Mouse (Mus musculus) heart, embryonic 10.5 days (tissue): ENCODE results near the gene Stk24. TPM values are rescaled to one million over a fixed set of nuclear protein-coding genes. Genes with fewer than 3 reads are reported as not detected.
A peak's percentile ranks its signal among the peaks of the same experiment; 100 is the strongest.

Experiments
- DNase-seq: peaks from one replicate; pipeline ENCODE4 v3.0.0-alpha.2; 2017; ENCODE audit warnings: low spot score
- H3K27ac ChIP-seq: fragments of 300-500 bp; sonication (generic); 2 replicates; pipeline ENCODE4 v1.5.1; 2016; ENCODE audit warnings: mild to moderate bottlenecking
- H3K27me3 ChIP-seq: fragments of 300-500 bp; sonication (generic); 2 replicates; pipeline ENCODE4 v1.6.1; 2016; ENCODE audit warnings: mild to moderate bottlenecking; ENCODE audit not compliant: poor library complexity, insufficient read depth, severe bottlenecking
- H3K36me3 ChIP-seq: fragments of 300-500 bp; sonication (generic); 2 replicates; pipeline ENCODE4 v1.6.1; 2016; ENCODE audit warnings: mild to moderate bottlenecking, moderate library complexity
- H3K4me1 ChIP-seq: fragments of 300-500 bp; sonication (generic); 2 replicates; pipeline ENCODE4 v1.6.1; 2016; ENCODE audit warnings: mild to moderate bottlenecking
- H3K4me3 ChIP-seq: fragments of 300-500 bp; sonication (generic); 2 replicates; pipeline ENCODE4 v1.5.1; 2016; ENCODE audit warnings: mild to moderate bottlenecking, moderate library complexity
- H3K9me3 ChIP-seq: fragments of 300-500 bp; sonication (generic); 2 replicates; pipeline ENCODE4 v1.6.1; 2016; ENCODE audit warnings: mild to moderate bottlenecking, moderate library complexity
- WGBS: fragments of 180-500 bp; shearing (Covaris S2); methylation state at CpG from one replicate; pipeline ENCODE4 v1.1.7; 2016; 5-methylcytosine and 5-hydroxymethylcytosine counted together
- polyA plus RNA-seq: library from polyadenylated mRNA; unstranded; fragments of >200 nt; fragmentation: Nextera tagmentation; extraction: Ambion mirVana; gene quantifications from 2 replicates; pipeline ENCODE4 v1.2.1, GENCODE M21; 2016

The Stk24 gene
- polyA plus RNA-seq, 1 experiment from 2014 or later = 39.8 TPM

GRCm38 (mm10) chr14:121355732-121356131 is 24.1 kb downstream of the Stk24 start:
- peak; percentile 81 for DNase-seq
- Histone ChIP-seq H3K9me3 (no peaks in the 10 kb centered on the region), H3K36me3 (no peaks in the 10 kb centered on the region), H3K4me1 (peaks cover 93% of the 10 kb centered on the region), H3K27me3 (no peaks in the 10 kb centered on the region), H3K27ac (peak overlapping the region; percentile 47; the same call in 1 of the 2 replicates), H3K4me3 (no peak overlapping the region)
- WGBS = 12% methylated on average over 6 of the region's 6 CpGs

- Histone ChIP-seq H3K9me3 (no peaks in the 10 kb centered on the region), H3K4me3 (no peak overlapping the region), H3K27me3 (no peaks in the 10 kb centered on the region), H3K4me1 (peaks cover 87% of the 10 kb centered on the region), H3K36me3 (no peaks in the 10 kb centered on the region), H3K27ac (no peak overlapping the region)
- WGBS = 78% methylated on average over 10 of the region's 10 CpGs
- no peak for DNase-seq
Measured at GRCm38 (mm10) chr14:121353648-121354377, 26.0 kb downstream of the Stk24 start.

GRCm38 (mm10) chr14:121352744-121353143 is 27.1 kb downstream of the Stk24 start:
- DNase-seq = no peak
- Histone ChIP-seq H3K27me3 (no peaks in the 10 kb centered on the region), H3K4me3 (no peak overlapping the region), H3K4me1 (peaks cover 88% of the 10 kb centered on the region), H3K9me3 (no peaks in the 10 kb centered on the region), H3K36me3 (no peaks in the 10 kb centered on the region), H3K27ac (no peak overlapping the region)
- WGBS = 85% methylated on average over 6 of the region's 6 CpGs

- H3K4me1 ChIP-seq = peaks cover 88% of the 10 kb centered on the region
- no peaks in the 10 kb centered on the region for H3K27me3 ChIP-seq
- no peak overlapping the region for H3K4me3 ChIP-seq
- no peaks in the 10 kb centered on the region for H3K9me3 ChIP-seq
- DNase-seq = no peak
- 93% methylated on average over 4 of the region's 4 CpGs for WGBS
- H3K36me3 ChIP-seq = no peaks in the 10 kb centered on the region
- H3K27ac ChIP-seq = no peak overlapping the region
Measured at GRCm38 (mm10) chr14:121351737-121352136, 28.1 kb downstream of the Stk24 start.

GRCm38 (mm10) chr14:121350011-121350410 is 29.8 kb downstream of the Stk24 start:
- Histone ChIP-seq H3K4me3 (no peak overlapping the region), H3K36me3 (no peaks in the 10 kb centered on the region), H3K4me1 (peaks cover 89% of the 10 kb centered on the region), H3K27me3 (no peaks in the 10 kb centered on the region), H3K27ac (no peak overlapping the region), H3K9me3 (no peaks in the 10 kb centered on the region)
- WGBS = 74% methylated on average over 8 of the region's 8 CpGs
- no peak for DNase-seq

GRCm38 (mm10) chr14:121349291-121349690 is 30.5 kb downstream of the Stk24 start:
- H3K27me3 ChIP-seq = no peaks in the 10 kb centered on the region
- no peaks in the 10 kb centered on the region for H3K36me3 ChIP-seq
- H3K27ac ChIP-seq = no peak overlapping the region
- WGBS = 84% methylated on average over 5 of the region's 5 CpGs
- DNase-seq = no peak
- H3K4me1 ChIP-seq = peaks cover 88% of the 10 kb centered on the region
- no peaks in the 10 kb centered on the region for H3K9me3 ChIP-seq
- no peak overlapping the region for H3K4me3 ChIP-seq

- H3K4me1 ChIP-seq = peaks cover 87% of the 10 kb centered on the region
- 46% methylated on average over 8 of the region's 8 CpGs for WGBS
- no peaks in the 10 kb centered on the region for H3K9me3 ChIP-seq
- H3K36me3 ChIP-seq = no peaks in the 10 kb centered on the region
- H3K27me3 ChIP-seq = no peaks in the 10 kb centered on the region
- peak overlapping the region; percentile 42 for H3K27ac ChIP-seq
- no peak overlapping the region for H3K4me3 ChIP-seq
- DNase-seq = no peak
Measured at GRCm38 (mm10) chr14:121348256-121348655, 31.6 kb downstream of the Stk24 start.

GRCm38 (mm10) chr14:121347134-121347533 is 32.7 kb downstream of the Stk24 start:
- H3K4me3 ChIP-seq = no peak overlapping the region
- no peak for DNase-seq
- H3K27ac ChIP-seq = no peak overlapping the region
- 83% methylated on average over 10 of the region's 10 CpGs for WGBS
- H3K4me1 ChIP-seq = peaks cover 80% of the 10 kb centered on the region
- no peaks in the 10 kb centered on the region for H3K9me3 ChIP-seq
- H3K36me3 ChIP-seq = no peaks in the 10 kb centered on the region
- no peaks in the 10 kb centered on the region for H3K27me3 ChIP-seq

GRCm38 (mm10) chr14:121346654-121347053 is 33.2 kb downstream of the Stk24 start:
- Histone ChIP-seq H3K4me1 (peaks cover 76% of the 10 kb centered on the region), H3K27me3 (no peaks in the 10 kb centered on the region), H3K27ac (no peak overlapping the region), H3K9me3 (no peaks in the 10 kb centered on the region), H3K4me3 (no peak overlapping the region), H3K36me3 (no peaks in the 10 kb centered on the region)
- DNase-seq = no peak
- 90% methylated on average over 4 of the region's 4 CpGs for WGBS

- no peaks in the 10 kb centered on the region for H3K36me3 ChIP-seq
- H3K27me3 ChIP-seq = no peaks in the 10 kb centered on the region
- DNase-seq = no peak
- WGBS = 81% methylated on average over 4 of the region's 4 CpGs
- no peak overlapping the region for H3K27ac ChIP-seq
- H3K4me1 ChIP-seq = peaks cover 74% of the 10 kb centered on the region
- no peaks in the 10 kb centered on the region for H3K9me3 ChIP-seq
- no peak overlapping the region for H3K4me3 ChIP-seq
Measured at GRCm38 (mm10) chr14:121346053-121346452, 33.8 kb downstream of the Stk24 start.

GRCm38 (mm10) chr14:121344928-121345327 is 34.9 kb downstream of the Stk24 start:
- H3K4me1 ChIP-seq = peaks cover 82% of the 10 kb centered on the region
- H3K27ac ChIP-seq = peak overlapping the region; percentile 36; the same call in 1 of the 2 replicates
- WGBS = 43% methylated on average over 5 of the region's 5 CpGs

GRCm38 (mm10) chr14:121342885-121343284 is 36.9 kb downstream of the Stk24 start:
- DNase-seq = no peak
- WGBS = 91% methylated on average over 3 of the region's 3 CpGs
- no peak overlapping the region for H3K4me3 ChIP-seq
- no peaks in the 10 kb centered on the region for H3K36me3 ChIP-seq
- no peaks in the 10 kb centered on the region for H3K9me3 ChIP-seq
- no peaks in the 10 kb centered on the region for H3K27me3 ChIP-seq
- peaks cover 82% of the 10 kb centered on the region for H3K4me1 ChIP-seq
- H3K27ac ChIP-seq = no peak overlapping the region

More at GRCm38 (mm10) chr14:121344928-121345327, 34.9 kb downstream of the Stk24 start:
- no peaks in the 10 kb centered on the region for H3K9me3 ChIP-seq
- H3K4me3 ChIP-seq = no peak overlapping the region
- DNase-seq = no peak
- no peaks in the 10 kb centered on the region for H3K27me3 ChIP-seq
- no peaks in the 10 kb centered on the region for H3K36me3 ChIP-seq

- 67% methylated on average over 8 of the region's 8 CpGs for WGBS
- Histone ChIP-seq H3K27ac (peak overlapping the region; percentile 60; the same call in 1 of the 2 replicates), H3K4me1 (peaks cover 67% of the 10 kb centered on the region)
Measured at GRCm38 (mm10) chr14:121339951-121340401, 39.8 kb downstream of the Stk24 start.

More at GRCm38 (mm10) chr14:121339951-121340401, 39.8 kb downstream of the Stk24 start:
- H3K4me3 ChIP-seq = no peak overlapping the region
- DNase-seq = no peak
- H3K9me3 ChIP-seq = no peaks in the 10 kb centered on the region
- peaks cover 26% of the 10 kb centered on the region for H3K36me3 ChIP-seq
- no peaks in the 10 kb centered on the region for H3K27me3 ChIP-seq
